Mouse (Mus musculus) myocyte (in vitro differentiated cells): ENCODE data around the gene Wdr46.

Experiments used
- E2F4 ChIP-seq: IDR thresholded peaks from one replicate; pipeline ENCODE4 v1.6.1; 2011; ENCODE audit warnings: mild to moderate bottlenecking, control low read depth, moderate library complexity; ENCODE audit not compliant: insufficient read depth
- MYOG ChIP-seq, 3 experiments: IDR thresholded peaks; one replicate each; pipeline ENCODE4 v1.6.1; 2011; ENCODE audit warnings: control low read depth in 2 of 3, low read depth in 2 of 3, mild to moderate bottlenecking in 2 of 3; ENCODE audit not compliant: insufficient read length in 2 of 3, control insufficient read depth in 1 of 3, insufficient read depth in 1 of 3
- POLR2A ChIP-seq: IDR thresholded peaks from one replicate; pipeline ENCODE4 v1.6.1; 2011; ENCODE audit warnings: low read depth, mild to moderate bottlenecking, control low read depth, moderate library complexity; ENCODE audit not compliant: insufficient read length
- TCF3 ChIP-seq: IDR thresholded peaks from one replicate; pipeline ENCODE4 v1.6.1; 2011; ENCODE audit warnings: low read depth, control low read depth; ENCODE audit not compliant: insufficient read length

- TF ChIP-seq POLR2A (no peak), TCF3 (no peak), MYOG (IDR thresholded peaks at IDR 0.05; ENCODE audit: control insufficient read depth in 1 of 3, insufficient read depth in 1 of 3, insufficient read length in 2 of 3, low read depth in 2 of 3) (no peak), E2F4 (no peak)
Observed at GRCm38 (mm10) chr17:33916847-33917655, 23.4 kb upstream of the Wdr46 start.
